Mouse (Mus musculus) right cerebral cortex, postnatal 36 days (tissue): ENCODE measurements around the gene Prl7c1.
"Not testable (repeated sequence)": the region's sequence is repeated elsewhere in the genome, so short reads cannot be mapped to it uniquely, and the experiment has no call there.

ENCODE experiments used
- DNase-seq, 2 experiments: peaks; one replicate each; pipeline ENCODE4 v3.0.0; 2022; ENCODE audit warnings: low spot score in 2 of 2, mixed read lengths in 1 of 2

Gene Prl7c1

DNA sequence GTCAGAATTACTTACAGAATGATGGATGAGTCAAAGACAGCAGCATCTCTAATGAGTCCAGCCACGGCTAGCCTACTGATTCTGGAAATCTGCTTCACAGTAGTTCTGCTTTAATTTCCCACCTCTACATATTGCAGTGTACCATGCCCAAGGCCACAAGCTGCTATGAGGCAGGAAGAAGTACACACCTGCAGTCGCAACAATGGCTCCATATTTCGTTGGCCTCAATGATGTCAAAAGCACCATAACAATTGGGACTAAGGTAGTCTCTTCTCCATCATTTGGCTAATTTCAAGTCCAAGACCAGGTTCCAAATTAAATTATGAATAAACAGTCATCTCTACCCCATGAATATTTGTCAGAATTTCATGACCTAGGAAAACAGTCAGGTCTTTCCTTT, at the start of gene Prl7c1:
TSS of gene Prl7c1 (minus strand) at position 101 of the 400 bp plus-strand sequence.
- DNase-seq, result not testable (repeated sequence)

DNA sequence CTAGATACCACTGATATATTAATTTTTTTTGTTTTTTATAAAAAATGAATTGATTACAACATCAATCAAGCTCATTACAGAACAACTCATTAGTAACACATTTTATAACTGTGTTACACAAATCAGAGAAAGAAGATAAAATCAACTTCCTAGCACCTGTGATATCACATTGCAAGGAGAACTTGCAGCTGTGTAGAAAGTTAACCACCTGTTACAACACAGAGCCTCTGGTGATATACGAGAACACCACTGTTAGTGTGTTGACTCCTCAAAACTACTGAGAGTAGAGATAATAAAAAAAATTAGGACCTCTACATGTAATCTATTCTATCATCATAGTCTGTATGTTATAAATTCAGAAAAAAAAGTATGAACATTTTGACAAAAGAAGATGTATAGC, 22.2 kb upstream of the Prl7c1 start:
- no peak for DNase-seq

DNA sequence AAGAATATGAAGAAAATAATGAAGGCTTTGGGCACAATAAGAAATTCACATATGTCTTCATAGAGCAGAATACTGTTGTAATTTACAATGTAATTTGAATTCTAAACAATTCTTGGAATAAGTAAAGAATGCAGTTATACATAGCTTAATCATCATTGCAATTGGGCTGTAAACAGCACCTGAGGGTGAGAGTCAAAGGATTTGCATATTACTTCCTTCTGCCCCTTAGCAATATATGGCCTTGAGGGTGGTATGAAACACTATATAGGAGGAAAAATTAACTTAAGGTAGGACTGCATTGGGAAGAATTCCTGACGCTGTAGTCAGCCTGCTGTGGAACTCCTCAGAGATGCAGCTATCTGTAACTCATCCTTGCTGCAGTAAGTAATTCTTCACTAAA, 20.8 kb upstream of the Prl7c1 start, which contains the start of gene Prl2a1:
TSS of gene Prl2a1 (plus strand) at position 301 of the 400 bp plus-strand sequence.
- no peak for DNase-seq

DNA sequence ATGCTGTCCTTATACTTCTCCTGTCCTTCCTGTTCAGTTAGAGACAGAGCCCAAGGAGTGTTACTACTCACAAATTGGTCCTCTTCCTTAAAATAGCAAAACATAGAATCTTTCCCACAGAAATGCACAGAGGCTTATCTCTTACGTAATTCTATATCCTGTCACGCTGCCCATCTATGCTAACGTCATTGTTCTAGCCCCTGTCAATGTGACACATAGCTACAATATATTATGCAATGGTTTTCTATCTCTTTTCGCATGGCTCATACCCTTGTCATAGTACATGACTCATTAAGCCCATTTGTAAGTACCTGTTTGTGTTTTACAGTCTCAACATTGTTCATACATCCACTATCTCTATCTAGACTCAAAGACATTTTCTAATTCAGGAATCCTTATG, 18.7 kb upstream of the Prl7c1 start:
- DNase-seq, result no peak

DNA sequence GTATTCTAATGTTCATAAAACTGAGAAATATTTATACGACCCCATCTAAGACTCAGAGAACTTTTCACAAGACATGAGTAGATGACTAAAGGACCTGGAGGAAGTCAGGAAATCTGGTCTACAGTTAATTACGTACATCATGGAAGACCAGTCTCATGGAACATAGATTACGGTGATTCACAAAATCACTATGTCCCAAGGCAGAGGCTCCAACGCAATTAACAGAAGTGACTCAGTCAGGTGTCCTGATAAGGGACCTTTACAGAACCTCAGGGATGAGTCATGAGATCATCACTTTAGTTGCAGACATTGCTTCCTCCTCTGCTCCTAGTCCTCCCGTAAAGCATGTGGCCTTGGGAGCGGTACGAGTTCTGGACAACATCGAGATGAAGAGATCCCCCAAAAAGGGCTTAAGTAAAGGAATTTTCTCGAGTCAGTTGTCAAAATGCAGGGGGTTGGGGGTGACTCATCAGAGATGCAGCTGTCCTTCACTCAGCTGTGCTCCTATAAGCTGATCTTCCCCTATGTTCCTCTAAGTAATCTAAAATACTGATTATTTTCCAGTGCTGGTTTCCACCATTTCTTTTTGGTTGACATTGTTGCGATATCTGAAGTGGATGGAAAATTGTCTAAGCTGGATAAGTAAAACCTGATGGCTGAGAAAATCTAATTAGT, 46.0 kb downstream of the Prl7c1 start:
- no peak for DNase-seq

DNA sequence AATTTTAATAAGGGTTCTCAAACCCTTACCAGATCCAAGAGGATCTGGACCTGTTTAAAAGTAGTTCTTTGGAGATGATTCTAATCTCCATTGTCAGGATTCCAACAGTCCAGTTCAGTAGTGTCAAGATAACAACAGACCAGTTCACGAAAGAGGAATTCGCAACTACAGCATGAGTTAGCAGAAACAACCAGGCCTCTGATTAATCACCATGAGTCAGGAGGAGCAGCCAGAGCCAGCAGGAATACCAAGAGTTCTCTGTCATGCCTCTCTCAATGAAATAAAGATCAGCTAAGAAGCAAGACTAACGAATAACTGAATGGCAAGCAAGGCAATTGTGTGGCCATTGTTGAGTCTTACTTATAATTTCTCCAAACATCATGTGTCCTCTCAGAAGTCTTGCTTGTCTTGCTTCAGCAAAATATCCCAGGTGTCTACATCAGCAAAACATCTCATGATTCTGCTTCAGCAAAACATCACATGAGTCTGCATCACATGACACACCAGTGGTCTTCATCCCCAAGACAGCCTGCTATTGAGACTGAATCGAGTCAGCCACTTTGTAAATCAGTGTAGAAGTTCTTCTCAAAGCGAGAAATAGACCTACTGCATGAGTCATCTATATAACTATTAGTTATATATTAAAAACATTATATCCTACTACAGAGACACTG, 50.2 kb downstream of the Prl7c1 start:
- not testable (repeated sequence) for DNase-seq

DNA sequence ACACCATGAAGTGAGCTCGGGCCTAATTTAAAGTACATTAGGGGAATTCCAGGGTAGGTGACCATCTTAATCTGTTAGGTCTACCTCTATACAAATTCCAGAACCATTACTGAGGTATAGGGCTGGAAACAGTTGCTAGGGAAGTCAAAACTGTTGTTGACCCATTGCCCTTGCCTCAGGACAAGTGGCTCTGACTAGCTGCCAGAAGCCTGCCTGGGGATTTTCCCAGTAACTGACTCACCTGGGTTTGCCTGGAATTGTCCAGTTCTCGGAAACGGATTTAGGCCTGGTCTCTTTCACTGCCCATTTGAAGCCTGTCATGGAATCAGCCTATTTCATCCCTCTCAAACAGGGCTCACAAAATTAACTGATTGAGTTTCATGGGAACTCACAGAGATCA, 55.5 kb downstream of the Prl7c1 start:
- not testable (repeated sequence) for DNase-seq
